Mouse (Mus musculus) hindbrain, embryonic 14.5 days (tissue): ENCODE results near the gene Ctbp1. TPM values are rescaled to one million over a fixed set of nuclear protein-coding genes. Genes with fewer than 3 reads are reported as not detected.

Source experiments
- ATAC-seq: fragments of 200-750 bp; cut with Nextera tagmentation; 2 replicates; pipeline ENCODE4 v1.8.0; 2017; ENCODE audit warnings: moderate number of reproducible peaks, mild to moderate bottlenecking, moderate TSS enrichment, moderate library complexity; ENCODE audit not compliant: low FRiP score
- DNase-seq: peaks from one replicate; pipeline ENCODE4 v3.0.0-alpha.2; 2015; ENCODE audit warnings: low spot score
- H3K27ac ChIP-seq: fragments of 300-500 bp; sonication (generic); 2 replicates; pipeline ENCODE4 v1.5.1; 2014; ENCODE audit warnings: mild to moderate bottlenecking, moderate library complexity
- H3K27me3 ChIP-seq: fragments of 300-500 bp; sonication (generic); 2 replicates; pipeline ENCODE4 v1.6.1; 2014; ENCODE audit warnings: mild to moderate bottlenecking, low read length, mixed read lengths; ENCODE audit not compliant: control insufficient read depth, insufficient read depth
- H3K36me3 ChIP-seq: fragments of 300-500 bp; sonication (generic); replicated peaks from 2 replicates; pipeline ENCODE4 v1.6.1; 2014; ENCODE audit not compliant: control insufficient read depth, insufficient read depth
- H3K4me1 ChIP-seq: fragments of 300-500 bp; sonication (generic); replicated peaks from 2 replicates; pipeline ENCODE4 v1.6.1; 2014; ENCODE audit warnings: antibody characterized with exemption, low read length, mixed read lengths; ENCODE audit not compliant: control insufficient read depth, insufficient read depth
- H3K4me2 ChIP-seq: fragments of 300-500 bp; sonication (generic); replicated peaks from 2 replicates; pipeline ENCODE4 v1.6.1; 2014; ENCODE audit warnings: mild to moderate bottlenecking, moderate library complexity
- H3K4me3 ChIP-seq: fragments of 300-500 bp; sonication (generic); replicated peaks from 2 replicates; pipeline ENCODE4 v1.5.1; 2014; ENCODE audit warnings: mild to moderate bottlenecking, low read length
- H3K9ac ChIP-seq: fragments of 300-500 bp; sonication (generic); 2 replicates; pipeline ENCODE4 v1.6.1; 2014
- H3K9me3 ChIP-seq: fragments of 300-500 bp; sonication (generic); 2 replicates; pipeline ENCODE4 v1.6.1; 2016; ENCODE audit warnings: low read length; ENCODE audit not compliant: control insufficient read depth
- WGBS: fragments of 180-500 bp; shearing (Covaris S2); extraction: QIAGEN DNeasy Blood & Tissue Kit; methylation state at CpG from one replicate; pipeline ENCODE4 v1.1.7; 2014; 5-methylcytosine and 5-hydroxymethylcytosine counted together
- polyA plus RNA-seq: library from polyadenylated mRNA; unstranded; fragments of >200 nt; fragmentation: Nextera tagmentation; extraction: Ambion mirVana; gene quantifications from 2 replicates; pipeline ENCODE4 v1.2.1, GENCODE M21; 2014

Ctbp1 gene
- polyA plus RNA-seq: 498 and 540 TPM in 2 replicates

DNA sequence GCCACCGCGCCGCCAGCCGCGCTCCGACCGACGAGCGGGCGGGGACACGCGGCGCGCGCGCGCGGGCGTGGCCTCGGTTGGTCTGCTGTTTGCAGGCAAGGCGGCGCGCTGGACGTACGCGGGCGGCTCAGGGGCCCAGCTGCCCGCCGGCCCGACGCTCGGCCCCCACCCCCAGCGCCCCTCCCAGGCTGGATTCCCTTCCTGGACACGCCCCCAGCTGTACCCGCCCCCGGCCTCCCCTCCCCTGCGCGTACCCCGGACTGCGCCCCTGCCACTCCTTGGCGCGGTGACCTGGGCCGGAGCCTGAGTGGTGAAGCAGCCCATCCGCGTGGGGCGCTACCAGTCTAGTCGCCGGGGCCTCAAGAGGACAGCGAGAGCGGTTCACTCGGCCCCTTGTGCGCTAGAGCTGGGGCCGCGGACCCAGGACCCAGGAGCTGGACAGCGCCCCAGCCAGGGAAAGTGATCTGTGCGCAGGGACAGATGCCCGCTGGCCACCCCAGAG is at the start of gene Ctbp1:
Gene Ctbp1, minus strand, starts transcription at position 42 of the 502 bp plus-strand sequence.
- WGBS: under 1% methylated on average over 42 of the region's 57 CpGs
- Histone ChIP-seq H3K27me3 (no peaks in the 10 kb centered on the region), H3K9ac (peak within 1 kb of the TSS; percentile 98), H3K4me3 (peak within 1 kb of the TSS; percentile 94), H3K4me1 (peaks cover 30% of the 10 kb centered on the region), H3K27ac (peak within 1 kb of the TSS; percentile 99), H3K36me3 (peaks cover 11% of the 10 kb centered on the region; the same call in 1 of the 2 replicates), H3K4me2 (peak within 1 kb of the TSS; percentile 86), H3K9me3 (no peaks in the 10 kb centered on the region)
- ATAC-seq (peak; percentile 91), DNase-seq (peak; percentile 92)

DNA sequence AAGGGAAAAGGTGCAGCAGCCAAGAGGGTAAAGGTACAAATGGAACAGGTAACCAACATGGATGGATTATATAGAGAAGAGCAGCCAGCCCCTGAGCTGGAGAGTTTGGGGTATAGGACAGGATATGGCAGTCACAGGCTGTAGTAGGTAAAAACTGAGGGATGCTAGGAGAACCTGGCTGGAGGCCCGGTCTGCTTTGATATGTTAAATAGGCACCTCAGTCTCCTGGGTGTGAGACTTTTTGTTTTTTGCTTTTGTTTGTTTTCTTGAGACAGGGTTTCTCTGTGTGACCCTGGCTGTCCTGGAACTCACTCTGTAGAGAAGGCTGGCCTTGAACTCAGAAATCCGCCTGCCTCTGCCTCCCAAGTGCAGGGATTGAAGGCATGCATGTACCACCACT is 49.7 kb upstream of the Ctbp1 start:
- no peak for DNase-seq
- Histone ChIP-seq H3K27ac (no peak overlapping the region), H3K4me1 (no peaks in the 10 kb centered on the region), H3K36me3 (no peaks in the 10 kb centered on the region), H3K4me2 (no peak overlapping the region), H3K27me3 (no peaks in the 10 kb centered on the region), H3K4me3 (no peak overlapping the region), H3K9me3 (0 out of 2 replicates have a peak, but pooled peaks cover 8% of the 10 kb centered on the region), H3K9ac (no peak overlapping the region)
- ATAC-seq: no peak
- WGBS: 39% methylated on average over 2 of the region's 2 CpGs

DNA sequence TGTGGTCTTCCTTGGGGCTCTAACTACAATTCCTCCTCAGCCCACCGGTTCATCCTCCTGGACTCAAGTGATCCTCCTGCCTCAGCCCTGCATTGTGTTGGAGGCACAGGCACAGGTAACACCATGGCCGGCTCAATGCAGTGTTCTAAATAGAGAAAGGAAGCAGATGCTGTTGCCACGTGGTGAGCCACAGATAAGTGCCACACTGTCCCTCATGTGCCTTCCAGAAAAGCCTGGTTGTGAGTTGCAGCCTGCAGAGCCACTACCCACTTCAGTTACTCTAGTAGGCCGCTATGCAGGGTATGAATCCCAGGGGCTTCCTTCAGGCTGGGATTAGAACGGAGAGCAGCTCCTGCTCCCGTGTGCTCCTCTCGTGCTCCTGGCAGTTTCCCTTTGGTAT is 37.4 kb upstream of the Ctbp1 start:
- no peaks in the 10 kb centered on the region for H3K9me3 ChIP-seq
- WGBS: 84% methylated on average over 7 of the region's 7 CpGs
- DNase-seq: no peak
- no peaks in the 10 kb centered on the region for H3K27me3 ChIP-seq
- no peaks in the 10 kb centered on the region for H3K4me1 ChIP-seq
- no peak overlapping the region for H3K4me3 ChIP-seq
- no peak overlapping the region for H3K4me2 ChIP-seq
- H3K36me3 ChIP-seq: no peaks in the 10 kb centered on the region
- ATAC-seq: no peak
- no peak overlapping the region for H3K9ac ChIP-seq
- no peak overlapping the region for H3K27ac ChIP-seq

DNA sequence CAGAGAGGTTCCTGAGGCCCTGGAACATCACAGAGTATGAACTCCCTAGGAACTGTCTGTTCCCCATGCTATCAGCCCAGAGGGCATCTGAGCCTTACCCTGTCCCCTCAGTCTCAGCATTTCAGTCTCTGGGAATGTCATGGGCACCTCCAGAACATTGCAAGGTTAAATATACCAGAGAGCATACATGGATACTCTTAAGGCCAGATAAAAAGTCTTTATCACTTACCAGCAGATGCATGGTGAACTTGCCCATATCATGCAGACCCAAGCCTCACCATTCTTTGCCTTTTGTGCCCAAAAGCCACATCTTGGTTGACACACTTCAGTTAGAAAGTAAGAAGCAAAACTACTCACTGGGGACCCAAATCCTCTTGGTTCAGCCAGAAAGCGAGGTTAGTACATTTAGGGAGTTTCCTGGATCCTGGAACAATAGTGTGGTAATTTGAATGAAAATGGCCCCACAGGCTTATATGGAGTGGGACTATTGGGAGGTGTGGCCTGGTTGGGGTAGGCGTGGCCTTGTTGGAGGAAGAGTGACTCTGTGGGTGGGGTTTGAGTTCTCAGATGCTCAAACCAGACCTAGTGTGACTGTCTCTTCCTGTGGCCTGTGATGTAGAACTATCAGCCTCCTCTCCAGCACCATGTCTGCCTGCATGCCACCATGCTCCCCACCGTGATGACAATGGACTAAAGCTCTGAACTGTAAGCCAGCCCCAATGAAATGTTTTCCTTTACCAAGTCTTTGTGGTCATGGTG is 36.1 kb upstream of the Ctbp1 start:
- 76% methylated on average over 3 of the region's 3 CpGs for WGBS
- ATAC-seq: no peak

DNA sequence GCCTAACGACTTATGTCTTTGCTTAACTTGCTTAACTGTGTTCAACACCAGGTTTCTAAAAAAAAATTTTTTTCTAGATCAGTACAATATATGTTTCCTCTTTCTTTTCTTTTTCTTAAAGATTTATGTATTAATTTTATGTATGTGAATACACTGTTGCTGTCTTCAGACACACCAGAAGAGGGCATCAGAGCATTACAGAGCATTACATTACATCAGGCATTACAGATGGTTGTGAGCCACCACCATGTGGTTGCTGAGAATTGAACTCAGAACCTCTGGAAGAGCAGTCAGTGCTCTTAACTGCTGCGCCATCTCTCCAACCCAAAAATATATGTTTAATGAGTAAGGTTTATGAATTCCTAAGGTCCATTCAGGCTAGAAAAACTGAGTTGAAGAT is 27.0 kb upstream of the Ctbp1 start:
- H3K4me1 ChIP-seq: no peaks in the 10 kb centered on the region
- DNase-seq (no peak), ATAC-seq (no peak)
- no peak overlapping the region for H3K27ac ChIP-seq
- no peak overlapping the region for H3K9ac ChIP-seq
- WGBS: 85% methylated on average over 2 of the region's 2 CpGs
- H3K27me3 ChIP-seq: no peaks in the 10 kb centered on the region
- no peak overlapping the region for H3K4me2 ChIP-seq
- no peaks in the 10 kb centered on the region for H3K9me3 ChIP-seq
- no peak overlapping the region for H3K4me3 ChIP-seq
- H3K36me3 ChIP-seq: no peaks in the 10 kb centered on the region

More for the DNA sequence above, 36.1 kb upstream of the Ctbp1 start:
- H3K4me3 ChIP-seq: no peak overlapping the region
- no peak overlapping the region for H3K27ac ChIP-seq
- H3K9ac ChIP-seq: no peak overlapping the region
- H3K27me3 ChIP-seq: no peaks in the 10 kb centered on the region
- no peaks in the 10 kb centered on the region for H3K9me3 ChIP-seq
- DNase-seq: no peak
- H3K36me3 ChIP-seq: no peaks in the 10 kb centered on the region
- H3K4me2 ChIP-seq: no peak overlapping the region
- H3K4me1 ChIP-seq: no peaks in the 10 kb centered on the region

DNA sequence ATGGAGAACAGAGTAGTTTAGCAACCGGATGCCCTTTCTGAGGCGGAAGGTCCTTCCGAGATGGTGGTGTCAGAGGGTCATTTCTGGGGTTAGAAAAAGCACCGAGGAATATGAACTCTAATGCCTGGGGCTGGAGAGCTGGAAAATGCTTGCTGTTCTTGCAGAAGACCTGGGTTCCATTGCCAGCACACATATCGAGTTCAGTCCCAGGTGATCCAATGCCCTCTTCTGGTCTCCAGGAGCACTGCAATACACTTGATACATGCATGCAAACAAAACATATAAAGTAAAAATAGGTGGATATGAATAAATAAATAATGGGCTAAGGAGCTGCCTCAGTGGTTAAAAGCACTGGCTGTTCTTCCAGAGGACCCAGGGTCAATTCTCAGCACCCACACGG is 22.4 kb upstream of the Ctbp1 start:
- Histone ChIP-seq H3K4me2 (no peak overlapping the region), H3K4me3 (no peak overlapping the region), H3K27me3 (no peaks in the 10 kb centered on the region), H3K27ac (no peak overlapping the region), H3K36me3 (no peaks in the 10 kb centered on the region), H3K9ac (no peak overlapping the region), H3K4me1 (no peaks in the 10 kb centered on the region; the same call in 1 of the 2 replicates), H3K9me3 (no peaks in the 10 kb centered on the region)
- WGBS: 64% methylated on average over 6 of the region's 6 CpGs
- no peak for ATAC-seq
- no peak for DNase-seq

DNA sequence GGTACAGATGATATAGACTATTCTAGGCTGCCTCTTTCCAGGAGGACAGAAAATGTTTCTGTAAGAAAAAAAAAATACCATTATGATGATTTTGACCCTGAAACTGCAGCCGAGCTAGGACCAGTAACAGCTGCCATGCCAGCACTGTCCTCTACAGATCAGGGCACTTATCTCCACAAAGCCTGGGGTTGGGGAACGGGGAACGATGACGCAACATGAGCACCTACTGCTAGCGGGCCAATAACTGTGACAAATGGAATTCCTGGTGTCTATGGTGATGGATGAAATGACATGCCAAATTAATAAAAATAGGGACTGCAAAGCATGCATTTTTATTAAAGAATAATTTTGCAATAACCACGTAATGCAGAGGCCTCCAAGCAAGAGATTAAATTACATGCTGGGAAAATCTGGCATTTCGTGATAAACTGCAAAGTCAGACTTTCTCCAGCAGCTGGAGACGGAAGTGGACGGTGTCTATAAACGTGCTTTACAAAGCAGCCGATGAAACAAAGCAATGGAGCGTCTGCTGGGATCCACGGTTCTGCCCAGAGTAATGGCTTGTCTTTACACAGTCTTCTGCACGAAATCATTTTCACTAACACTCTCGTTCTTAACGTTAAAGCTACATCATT is 19.1 kb upstream of the Ctbp1 start:
- Histone ChIP-seq H3K9me3 (no peaks in the 10 kb centered on the region), H3K4me2 (peak overlapping the region; percentile 19), H3K27me3 (no peaks in the 10 kb centered on the region), H3K36me3 (no peaks in the 10 kb centered on the region), H3K27ac (peak overlapping the region; percentile 45), H3K4me3 (no peak overlapping the region), H3K9ac (no peak overlapping the region), H3K4me1 (no peaks in the 10 kb centered on the region; the same call in 1 of the 2 replicates)
- 28% methylated on average over 16 of the region's 16 CpGs for whole genome bisulfite sequencing
- ATAC-seq: peak; percentile 74; the same call in 1 of the 2 replicates
- peak; percentile 62 for DNase-seq

DNA sequence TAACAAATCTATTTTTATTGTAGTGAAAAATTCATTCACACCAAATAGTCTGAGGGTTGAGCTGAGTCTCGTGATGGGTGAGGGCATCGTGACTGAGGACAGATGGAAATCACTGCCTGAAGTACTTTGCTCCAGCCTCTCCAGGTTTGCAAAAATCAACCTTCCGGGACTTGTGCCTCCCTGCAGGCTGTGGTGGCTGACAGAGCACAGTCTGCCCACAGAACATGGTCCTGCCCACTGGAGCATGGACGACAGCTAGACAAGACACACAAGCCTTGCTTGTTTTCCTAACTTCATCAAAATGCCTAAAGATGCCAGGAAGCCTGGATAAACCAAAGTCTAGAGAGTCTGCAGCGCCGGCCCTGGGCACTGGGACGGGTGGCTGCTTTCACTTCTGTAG is 9.2 kb upstream of the Ctbp1 start:
- no peak overlapping the region for H3K4me3 ChIP-seq
- no peaks in the 10 kb centered on the region for H3K9me3 ChIP-seq
- H3K36me3 ChIP-seq: no peaks in the 10 kb centered on the region
- ATAC-seq: no peak
- H3K27me3 ChIP-seq: no peaks in the 10 kb centered on the region
- WGBS: 65% methylated on average over 7 of the region's 7 CpGs
- no peak overlapping the region for H3K9ac ChIP-seq
- no peak overlapping the region for H3K4me2 ChIP-seq
- no peak for DNase-seq
- no peak overlapping the region for H3K27ac ChIP-seq
- no peaks in the 10 kb centered on the region for H3K4me1 ChIP-seq

DNA sequence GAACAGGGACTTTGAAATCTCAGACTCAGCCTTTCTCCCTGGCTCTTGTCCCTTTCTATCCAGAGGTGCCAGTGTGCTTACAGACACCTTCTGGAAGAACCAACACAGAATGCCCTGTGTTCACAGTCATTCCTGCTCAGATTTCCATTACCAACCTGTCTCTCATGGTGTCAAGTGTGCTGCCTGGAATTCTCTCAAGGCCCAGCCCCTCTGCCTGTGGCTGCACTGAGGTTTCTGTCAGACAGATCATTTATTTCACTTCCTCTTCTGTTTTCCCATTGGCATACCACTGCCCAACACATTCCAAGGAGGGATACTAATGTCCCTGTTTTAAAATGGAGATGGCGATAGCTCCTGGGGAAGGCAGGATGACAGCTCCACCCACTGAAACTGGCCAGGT is 6.6 kb upstream of the Ctbp1 start:
- Histone ChIP-seq H3K9ac (no peak overlapping the region), H3K36me3 (no peaks in the 10 kb centered on the region), H3K27ac (no peak overlapping the region), H3K9me3 (no peaks in the 10 kb centered on the region), H3K27me3 (no peaks in the 10 kb centered on the region), H3K4me3 (no peak overlapping the region), H3K4me2 (no peak overlapping the region), H3K4me1 (no peaks in the 10 kb centered on the region)
- no peak for DNase-seq
- WGBS: 83% methylated on average over 1 of the region's 1 CpGs
- no peak for ATAC-seq
